Mouse (Mus musculus) lung, postnatal 0 days (tissue): ENCODE results near the gene Ankfn1.

Experiments used
- CTCF ChIP-seq: IDR thresholded peaks from 2 replicates; pipeline ENCODE4 v1.5.1; 2016; ENCODE audit warnings: antibody characterized with exemption, mild to moderate bottlenecking
- EP300 ChIP-seq: IDR thresholded peaks from 2 replicates; pipeline ENCODE4 v1.6.1; 2016; ENCODE audit warnings: antibody characterized with exemption, mild to moderate bottlenecking, control low read depth

- TF ChIP-seq CTCF (no peak), EP300 (no peak)
Observed at GRCm38 (mm10) chr11:89382634-89383009, 394.8 kb downstream of the Ankfn1 start.
